Mouse (Mus musculus): ENCODE data around the gene Ssh3.

GRCm38 (mm10) chr19:4211891-4212588 is 56.9 kb downstream of the Ssh3 start:
- TF ChIP-seq GATA1 (IDR thresholded peaks at IDR 0.05; ENCODE audit: low read length): no peak
- TF ChIP-seq TAL1 (IDR thresholded peaks at IDR 0.05; ENCODE audit: low read length): no peak
